Mouse (Mus musculus) gastrocnemius, adult 8-10 months (tissue): Measurements from ENCODE around the gene Mdk. TPM values are rescaled to one million over a fixed set of nuclear protein-coding genes. Genes with fewer than 3 reads are reported as not detected.

Experiments used
- DNase-seq, 2 experiments: peaks; one replicate each; pipeline ENCODE4 v3.0.0; 2022; ENCODE audit warnings: low spot score in 2 of 2
- microRNA-seq: library from miRNA; unstranded; fragments of <30 nt; microRNA quantifications from one replicate; pipeline ENCODE4 v1.2.0, GENCODE M21; 2022
- total RNA-seq, 4 experiments: library from RNA; stranded (reverse); gene quantifications; 2 replicates each; pipeline ENCODE4 v1.2.4; 2022

Gene Mdk
- total RNA-seq, 4 experiments from 2014 or later, result 0.44 to 0.46 (median 0.45) TPM; not detected in 1

DNA sequence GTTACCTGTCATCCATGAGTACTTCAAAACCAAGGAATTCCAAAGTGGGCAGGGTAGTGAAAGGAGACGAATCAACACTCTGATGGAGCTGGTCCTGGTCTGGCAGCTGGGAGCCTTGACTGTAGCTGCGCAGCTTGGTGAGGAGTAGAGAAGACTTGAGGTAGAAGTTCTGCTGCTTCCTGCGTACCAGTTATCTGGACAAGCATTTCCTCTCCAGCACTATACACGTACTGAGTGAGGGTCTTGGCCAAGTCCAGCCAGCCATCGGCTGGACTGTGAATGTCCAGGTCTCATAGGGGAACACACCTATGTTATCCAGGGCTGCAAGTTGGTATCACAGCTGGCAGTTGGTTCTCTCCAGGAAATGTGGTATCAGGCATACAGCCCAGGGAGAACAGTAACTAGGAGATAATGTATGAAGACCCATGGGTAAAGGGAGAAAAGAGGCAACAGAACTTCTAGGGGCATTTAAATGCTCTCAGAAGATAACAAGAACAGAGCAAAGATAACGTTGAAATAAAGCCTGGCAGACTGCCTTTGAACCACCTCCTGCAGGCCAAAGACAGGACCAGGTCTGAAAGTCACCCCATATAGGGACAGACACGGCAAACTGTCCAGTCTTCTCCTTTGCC, 15.6 kb downstream of the Mdk start:
- no peak for DNase-seq

DNA sequence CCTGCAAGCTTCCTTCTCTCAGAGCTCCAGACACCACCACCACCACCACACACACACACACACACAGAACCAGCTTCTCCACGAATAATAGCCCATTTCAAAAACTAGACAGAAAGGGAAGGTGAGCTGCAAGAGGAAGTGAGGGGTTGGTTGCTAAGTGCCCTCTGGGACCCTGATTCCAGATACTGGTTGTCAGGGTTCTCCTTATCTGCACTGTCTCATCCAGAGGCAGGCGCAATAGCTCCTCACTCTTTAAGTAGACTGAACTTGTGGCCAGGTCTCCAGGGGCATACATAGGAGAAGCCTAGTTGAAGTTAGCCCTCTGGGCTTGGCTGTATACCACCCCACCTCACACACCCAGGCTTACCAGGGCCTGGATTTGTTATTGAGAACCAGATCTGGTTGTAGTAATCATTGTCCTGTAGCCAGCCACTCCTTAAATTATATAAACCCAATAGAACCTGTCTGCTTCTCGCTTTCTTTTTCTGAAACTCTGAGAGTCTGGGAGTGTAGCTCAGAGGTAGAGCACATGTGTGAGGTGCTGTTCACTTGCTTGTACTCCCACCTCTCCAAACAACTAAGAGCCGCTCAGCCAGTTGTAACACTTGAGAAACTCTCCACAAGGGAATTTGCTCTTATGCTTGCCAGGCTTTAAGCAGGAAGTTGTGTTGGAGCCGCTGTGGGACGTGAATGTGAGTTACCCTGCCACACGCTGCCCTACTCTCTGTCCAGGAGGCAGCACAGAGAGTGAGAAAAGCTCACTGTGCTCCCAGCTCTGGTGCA, 18.6 kb downstream of the Mdk start:
- no peak for DNase-seq

DNA sequence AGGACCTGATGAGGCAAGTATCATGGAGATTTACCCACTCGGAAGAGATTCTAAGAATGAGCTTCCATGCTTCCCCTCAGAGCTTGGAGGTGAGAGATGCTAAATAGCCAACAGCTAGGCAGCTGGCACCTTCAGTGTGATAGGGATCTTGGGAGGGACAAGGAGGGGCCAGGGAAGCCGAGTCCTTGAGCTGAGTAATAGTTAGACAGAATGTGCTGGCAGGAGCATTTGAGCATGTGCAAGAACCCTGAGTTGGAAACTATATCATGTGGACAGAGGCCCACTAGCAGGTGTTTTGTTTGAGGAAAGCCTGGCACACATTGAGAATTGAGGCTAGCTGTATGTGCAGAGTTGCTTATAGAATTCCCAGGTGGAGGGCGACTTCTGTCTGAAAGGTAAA, 19.5 kb downstream of the Mdk start:
- no peak for DNase-seq

DNA sequence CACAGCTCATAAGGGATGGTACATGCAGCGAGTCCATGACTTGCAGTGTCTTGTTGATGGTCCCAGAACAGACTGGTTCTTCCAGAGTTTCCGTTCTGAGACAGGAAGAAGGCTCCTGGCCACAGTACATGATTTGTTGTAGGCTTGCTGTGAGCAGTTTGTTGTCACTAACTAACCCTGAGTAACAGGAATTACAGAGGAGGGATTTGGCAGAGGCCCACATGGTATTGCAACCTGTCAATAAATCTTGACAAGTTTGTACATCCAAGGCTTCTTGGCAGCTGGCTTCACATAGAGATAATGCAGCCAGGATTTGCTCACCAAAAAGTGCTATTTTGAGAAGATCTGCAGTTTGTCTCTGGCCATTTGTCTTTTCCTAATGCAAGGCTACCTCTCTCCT, 26.0 kb downstream of the Mdk start:
- DNase-seq, result no peak

DNA sequence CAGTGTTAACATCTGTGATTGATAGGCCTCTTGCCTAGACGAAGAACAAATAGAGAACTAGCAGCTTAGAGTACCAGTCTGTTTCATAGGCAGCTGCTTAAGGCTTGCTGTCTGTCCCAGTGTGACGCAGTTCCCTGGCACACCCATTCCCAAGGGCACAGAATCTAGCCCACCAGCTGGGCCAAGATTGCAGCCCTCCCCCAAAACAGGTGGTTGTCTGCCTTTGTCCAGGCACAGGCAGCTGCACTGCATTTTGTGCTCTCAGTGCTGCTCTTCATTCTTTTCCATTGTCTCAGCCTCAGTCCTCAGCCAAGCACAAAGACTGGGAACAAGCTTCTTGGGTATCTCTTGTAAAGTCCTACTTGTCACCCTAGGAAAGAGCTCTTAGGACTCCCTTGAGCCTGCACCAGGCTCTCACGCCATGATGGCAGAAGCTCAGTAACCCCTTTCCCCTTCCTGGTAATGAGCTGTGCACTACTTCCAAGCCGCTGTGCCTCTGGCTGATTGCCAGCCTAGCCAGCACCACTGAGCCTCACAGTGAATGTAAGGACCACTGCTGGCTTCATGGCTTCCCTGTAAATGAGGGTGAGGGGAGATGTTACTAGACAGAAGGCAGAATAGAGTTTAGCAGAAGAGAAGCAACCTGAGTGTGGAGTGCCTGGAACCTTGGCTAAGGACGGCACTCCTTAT, 27.3 kb downstream of the Mdk start:
- no peak for DNase-seq

DNA sequence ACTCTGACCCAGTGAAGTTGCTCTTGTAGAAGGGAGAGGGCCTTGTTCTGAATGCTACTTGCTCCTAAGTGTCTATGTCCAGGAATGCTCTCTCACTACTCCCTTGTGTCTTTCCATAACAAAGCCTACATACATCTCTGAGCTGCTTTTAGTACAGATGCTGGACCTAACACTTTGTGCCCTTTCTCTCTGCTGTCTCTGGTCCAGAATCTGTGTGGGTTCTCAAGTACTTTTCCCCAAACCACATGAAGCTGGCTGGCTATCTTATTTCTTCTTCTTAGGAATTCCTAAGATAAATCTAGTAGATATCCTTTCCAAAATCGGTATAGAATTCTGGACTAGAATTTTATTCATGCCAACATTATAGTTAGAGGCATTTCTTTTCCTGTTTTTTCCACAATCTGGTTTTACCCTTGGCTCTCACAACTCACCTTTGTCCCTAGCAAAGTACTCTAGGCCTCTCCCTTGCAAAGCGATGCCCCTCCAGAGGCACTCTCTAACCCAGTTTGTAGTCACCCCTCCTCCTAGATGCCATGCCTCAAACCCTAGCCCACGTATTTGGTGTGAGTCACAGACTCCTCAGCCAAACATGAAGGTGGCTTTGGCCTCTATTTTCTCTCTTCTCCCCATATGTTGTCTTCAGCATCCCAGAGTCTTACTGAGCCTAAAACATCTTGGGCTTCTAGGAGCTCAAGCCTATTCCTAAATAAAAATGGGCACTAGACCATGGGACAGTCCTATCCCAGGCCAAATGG, 28.7 kb downstream of the Mdk start:
- no peak for DNase-seq

DNA sequence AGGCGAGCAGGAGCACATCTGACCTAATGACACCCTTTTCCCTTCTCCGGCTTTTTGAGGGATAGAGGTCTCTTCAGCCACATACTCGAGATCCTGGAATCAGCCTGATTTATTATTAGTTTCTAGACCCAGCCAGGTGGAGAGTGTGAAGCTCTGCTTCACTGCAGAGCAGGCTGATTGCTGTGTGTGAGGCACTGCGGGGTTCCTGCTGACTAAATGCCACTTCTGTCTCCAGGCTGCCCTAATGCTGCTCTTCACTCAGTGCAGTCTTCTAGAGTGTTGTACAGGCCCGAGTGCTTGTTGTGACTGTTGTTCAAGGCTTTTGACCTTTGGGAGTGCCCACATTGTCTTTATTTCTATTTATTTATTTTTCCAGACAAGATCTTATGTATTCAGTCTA, 29.8 kb downstream of the Mdk start:
- no peak for DNase-seq

DNA sequence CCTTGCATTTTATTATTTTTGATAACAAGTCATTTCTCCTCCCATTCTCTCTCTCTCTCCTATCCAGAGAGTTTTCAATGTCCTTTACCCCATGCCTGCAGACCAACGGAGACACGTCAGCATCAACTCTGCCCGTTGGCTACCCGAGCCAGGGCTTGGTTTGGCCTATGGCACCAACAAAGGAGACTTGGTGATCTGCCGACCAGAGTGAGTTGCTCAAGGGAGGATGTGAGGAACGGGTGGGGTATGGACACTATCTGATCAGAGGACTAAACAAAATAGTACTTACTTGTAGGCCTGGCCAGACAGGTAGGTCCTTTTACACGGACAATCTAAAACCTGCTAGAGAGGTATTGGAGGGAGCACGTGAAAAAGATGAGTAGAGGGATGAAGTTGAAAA, 31.7 kb downstream of the Mdk start:
- DNase-seq, result no peak

DNA sequence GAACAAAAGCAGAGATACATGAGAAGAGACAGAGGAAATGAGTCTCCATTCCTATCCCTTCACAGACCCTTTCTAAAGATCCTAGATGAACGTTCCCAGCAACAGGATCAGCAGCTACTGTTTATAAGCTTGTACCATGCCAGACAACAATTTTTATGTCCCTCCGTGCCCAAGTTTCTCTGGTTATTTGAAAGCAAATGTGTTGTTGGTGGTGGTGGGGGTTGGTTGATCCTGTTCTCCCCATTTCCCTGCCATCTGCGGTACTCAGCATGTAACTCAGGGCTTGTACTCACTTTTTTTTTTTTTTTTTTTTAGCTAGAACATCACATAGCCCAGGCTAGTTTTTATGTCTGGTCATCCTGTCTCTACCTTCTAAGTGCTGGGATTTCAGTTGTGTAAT, 33.0 kb downstream of the Mdk start:
- no peak for DNase-seq

DNA sequence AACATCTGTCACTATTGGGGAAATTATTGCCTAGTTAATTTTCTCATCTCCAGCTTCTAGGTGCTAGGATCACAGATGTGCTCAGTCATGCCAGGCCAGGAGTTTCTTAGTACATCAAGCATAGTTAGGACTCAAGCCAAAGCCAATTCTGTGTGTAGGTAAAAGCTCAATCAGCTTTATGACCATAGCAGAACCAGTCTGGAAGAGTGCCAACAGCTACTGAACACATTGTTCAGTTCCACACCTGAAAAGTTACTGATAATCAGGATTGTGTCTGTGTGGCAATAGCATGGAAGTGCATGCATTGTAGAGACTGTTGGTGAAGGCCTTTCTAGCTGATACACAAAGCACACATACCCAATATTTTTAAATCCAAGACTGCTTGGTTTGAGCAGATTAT, 34.1 kb downstream of the Mdk start:
- no peak for DNase-seq

DNA sequence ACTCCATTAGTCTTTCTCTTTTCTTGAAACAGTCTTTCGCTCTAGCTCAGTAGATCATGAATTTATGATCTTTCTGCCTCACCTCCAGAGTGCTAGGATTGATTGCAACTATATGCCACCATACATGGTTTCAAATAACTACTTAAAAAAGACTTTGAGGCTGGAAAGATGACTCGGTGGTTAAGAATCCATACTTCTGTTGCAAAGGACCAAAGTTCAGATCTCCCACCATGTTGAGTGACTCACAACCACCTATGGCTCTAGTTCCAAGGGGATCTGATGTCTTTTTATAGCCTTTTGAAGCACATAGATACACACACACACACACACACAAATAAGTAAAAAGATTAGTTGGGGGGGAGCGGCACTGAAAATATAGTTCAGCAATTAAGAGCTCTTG, 36.7 kb downstream of the Mdk start:
- DNase-seq, result no peak

DNA sequence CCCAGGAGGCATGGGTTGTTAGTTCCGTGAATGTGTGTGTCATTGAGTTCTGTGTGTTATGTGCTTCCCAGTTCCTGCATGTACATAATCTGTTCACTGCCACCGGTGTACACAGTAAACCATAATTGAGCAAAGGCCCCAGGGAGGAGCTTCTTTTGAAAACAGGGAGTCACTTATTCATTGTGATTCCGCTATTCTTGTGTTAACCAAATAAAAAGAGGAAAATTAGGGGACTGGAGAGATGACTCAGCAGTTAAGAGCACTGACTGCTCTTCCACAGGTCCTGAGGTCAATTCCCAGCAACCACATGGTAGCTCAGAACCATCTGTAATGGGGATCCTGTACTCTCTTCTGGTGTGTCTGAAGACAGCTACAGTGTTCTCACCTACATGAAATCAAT, 37.4 kb downstream of the Mdk start:
- no peak for DNase-seq

DNA sequence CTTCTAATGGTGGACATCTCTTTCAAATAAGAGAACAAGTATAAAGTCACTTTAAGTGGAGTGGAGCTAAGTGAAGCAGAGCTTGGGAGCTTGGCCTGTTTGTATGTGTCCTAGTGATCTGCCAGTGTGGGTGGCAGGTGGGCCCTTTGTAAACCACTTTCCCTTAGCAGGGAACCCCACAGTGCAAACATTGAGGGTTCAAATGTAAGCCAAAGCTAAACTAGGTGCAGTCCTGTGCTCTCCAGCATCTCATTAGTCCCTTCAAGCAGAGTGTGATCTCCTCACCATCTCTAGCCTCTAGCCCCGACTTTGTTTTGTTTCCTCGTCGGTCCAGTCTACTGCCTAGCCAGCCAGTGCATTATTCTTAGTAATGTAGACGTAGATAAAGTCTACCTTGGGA, 47.5 kb downstream of the Mdk start:
- DNase-seq, result no peak

DNA sequence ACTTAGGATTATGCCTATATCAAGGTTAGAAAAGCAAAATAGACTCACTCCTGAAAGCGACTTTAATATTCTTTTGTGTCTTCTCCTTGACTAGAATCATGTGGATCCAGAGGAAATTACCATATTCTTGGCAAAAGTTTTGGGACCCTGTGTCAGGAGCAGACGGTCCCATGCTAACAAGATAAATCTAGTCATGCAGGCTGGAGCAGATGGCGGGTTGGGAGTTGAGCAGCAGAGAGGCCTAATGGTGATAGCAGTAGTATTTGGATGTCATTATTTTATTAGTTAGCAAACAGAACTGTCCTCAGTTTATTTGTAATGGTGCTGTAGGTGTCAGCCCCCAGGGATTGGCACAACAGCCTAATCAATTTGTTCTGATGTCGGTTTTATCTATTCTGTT, 48.1 kb downstream of the Mdk start:
- no peak for DNase-seq

Small RNA genes lying within 50 kb of the gene (microRNA-seq; reads per million reads assigned to microRNA genes)
- not detected for gene Mir6999

Other genes with a start within 250 kb of the Mdk start
- 10 to 100 TPM; 33.9 to 36.1 (median 35.5) TPM for gene Atg13, start 221.7 kb downstream of the Mdk start, total RNA-seq
- gene Harbi1, start 221.4 kb downstream of the Mdk start, total RNA-seq, result 1 to 10 TPM; 5.6 to 7.4 (median 6.6) TPM
- gene Ambra1, start 202.2 kb downstream of the Mdk start, total RNA-seq, result 10 to 100 TPM; 13.7 to 15.9 (median 14.9) TPM
- not detected for gene Chrm4, start 5.0 kb downstream of the Mdk start, total RNA-seq
- gene Gm9821, start 13.4 kb upstream of the Mdk start, total RNA-seq, result not detected
- gene Dgkz, start 43.6 kb upstream of the Mdk start, total RNA-seq, result 10 to 100 TPM; 24.7 to 39.3 (median 28.4) TPM
- gene Creb3l1, start 92.2 kb upstream of the Mdk start, total RNA-seq, result 1 to 10 TPM in 3 of 4 experiments, under 1 TPM in 1; 0.41 to 2.1 (median 1.4) TPM
- 10 to 100 TPM; 20.7 to 25.6 (median 22.4) TPM for gene Phf21a, start 160.8 kb upstream of the Mdk start, total RNA-seq